Mouse (Mus musculus) cortical plate, adult 2 months (tissue): Measurements from ENCODE around the gene Kifc1.
"Not testable (repeated sequence)": the region's sequence is repeated elsewhere in the genome, so short reads cannot be mapped to it uniquely, and the experiment has no call there.

ENCODE experiments used
- CTCF ChIP-seq: fragments of 200-500 bp; IDR thresholded peaks from 2 replicates; pipeline ENCODE4 v1.5.1; 2011; ENCODE audit warnings: mild to moderate bottlenecking, control low read depth, low read length; ENCODE audit not compliant: insufficient read depth; ENCODE audit errors: extremely low read depth
- POLR2A ChIP-seq: fragments of 200-500 bp; IDR thresholded peaks from 2 replicates; pipeline ENCODE4 v1.6.1; 2011; ENCODE audit warnings: mild to moderate bottlenecking, low read length, control low read depth; ENCODE audit not compliant: insufficient read depth; ENCODE audit errors: extremely low read depth

DNA sequence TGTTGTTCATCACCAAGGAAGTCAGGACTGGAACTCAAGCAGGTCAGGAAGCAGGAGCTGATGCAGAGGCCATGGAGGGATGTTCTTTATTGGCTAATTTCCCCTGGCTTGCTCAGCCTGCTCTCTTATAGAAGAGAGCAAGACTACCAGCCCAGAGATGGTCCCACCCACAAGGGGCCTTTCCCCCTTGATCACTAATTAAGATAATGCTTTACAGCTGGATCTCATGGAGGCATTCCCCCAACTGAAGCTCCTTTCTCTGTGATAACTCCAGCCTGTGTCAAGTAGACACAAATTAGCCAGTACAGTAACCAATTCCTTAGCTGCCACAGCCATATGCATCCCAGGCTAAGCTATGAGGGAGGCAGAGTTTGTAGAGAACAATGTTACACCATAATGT lies 2.2 kb downstream of the Kifc1 start:
- not testable (repeated sequence) for TF ChIP-seq CTCF, POLR2A
